Mouse (Mus musculus) myocyte (in vitro differentiated cells): ENCODE results near the gene Pir. TPM values are rescaled to one million over a fixed set of nuclear protein-coding genes. Genes with fewer than 3 reads are reported as not detected.

ENCODE experiments used
- H3K27me3 ChIP-seq: one replicate; pipeline ENCODE4 v1.6.1; 2011; ENCODE audit not compliant: control insufficient read depth, insufficient read depth, insufficient read length
- H3K36me3 ChIP-seq: one replicate; pipeline ENCODE4 v1.6.1; 2011; ENCODE audit not compliant: control insufficient read depth, insufficient read depth
- H3K4me2 ChIP-seq: one replicate; pipeline ENCODE4 v1.6.1; 2011; ENCODE audit warnings: low read depth, control low read depth
- H3K4me3 ChIP-seq: one replicate; pipeline ENCODE4 v1.5.1; 2011; ENCODE audit warnings: mild to moderate bottlenecking, control low read depth, moderate library complexity
- H3K79me2 ChIP-seq: one replicate; pipeline ENCODE4 v1.6.1; 2011; ENCODE audit not compliant: control insufficient read depth, insufficient read depth
- H3ac ChIP-seq: one replicate; pipeline ENCODE4 v1.6.1; 2011; ENCODE audit not compliant: control insufficient read depth, insufficient read length
- CEBPB ChIP-seq: IDR thresholded peaks from 2 replicates; pipeline ENCODE4 v1.6.1; 2011; ENCODE audit warnings: mild to moderate bottlenecking, moderate library complexity; ENCODE audit not compliant: poor library complexity, insufficient read depth, severe bottlenecking
- E2F4 ChIP-seq: IDR thresholded peaks from one replicate; pipeline ENCODE4 v1.6.1; 2011; ENCODE audit warnings: mild to moderate bottlenecking, control low read depth, moderate library complexity; ENCODE audit not compliant: insufficient read depth
- MAX ChIP-seq: IDR thresholded peaks from one replicate; pipeline ENCODE4 v1.6.1; 2011; ENCODE audit warnings: low read depth, mild to moderate bottlenecking, control low read depth
- MYOD1 ChIP-seq, 3 experiments: IDR thresholded peaks; one replicate each; pipeline ENCODE4 v1.6.1; 2011; ENCODE audit warnings: control low read depth in 2 of 3, low read depth in 2 of 3, mild to moderate bottlenecking in 2 of 3, moderate library complexity in 1 of 3; ENCODE audit not compliant: insufficient read length in 2 of 3, control insufficient read depth in 1 of 3
- MYOG ChIP-seq, 3 experiments: IDR thresholded peaks; one replicate each; pipeline ENCODE4 v1.6.1; 2011; ENCODE audit warnings: control low read depth in 2 of 3, low read depth in 2 of 3, mild to moderate bottlenecking in 2 of 3; ENCODE audit not compliant: insufficient read length in 2 of 3, control insufficient read depth in 1 of 3, insufficient read depth in 1 of 3
- POLR2A ChIP-seq: IDR thresholded peaks from one replicate; pipeline ENCODE4 v1.6.1; 2011; ENCODE audit warnings: low read depth, mild to moderate bottlenecking, control low read depth, moderate library complexity; ENCODE audit not compliant: insufficient read length
- POLR2AphosphoS2 ChIP-seq: IDR thresholded peaks from one replicate; pipeline ENCODE4 v1.6.1; 2011; ENCODE audit warnings: low read depth, control low read depth; ENCODE audit not compliant: insufficient read length
- REST ChIP-seq: IDR thresholded peaks from one replicate; pipeline ENCODE4 v1.6.1; 2011; ENCODE audit warnings: mild to moderate bottlenecking, control low read depth, moderate library complexity; ENCODE audit not compliant: insufficient read depth, insufficient read length
- SRF ChIP-seq: IDR thresholded peaks from one replicate; pipeline ENCODE4 v1.6.1; 2011; ENCODE audit warnings: low read depth; ENCODE audit not compliant: control insufficient read depth, insufficient read length
- TCF12 ChIP-seq: IDR thresholded peaks from one replicate; pipeline ENCODE4 v1.6.1; 2011; ENCODE audit warnings: mild to moderate bottlenecking, control low read depth; ENCODE audit not compliant: poor library complexity, insufficient read depth, severe bottlenecking
- TCF3 ChIP-seq: IDR thresholded peaks from one replicate; pipeline ENCODE4 v1.6.1; 2011; ENCODE audit warnings: low read depth, control low read depth; ENCODE audit not compliant: insufficient read length
- USF1 ChIP-seq: IDR thresholded peaks from one replicate; pipeline ENCODE4 v1.6.1; 2011; ENCODE audit warnings: low read depth, mild to moderate bottlenecking, control low read depth, moderate library complexity
- polyA plus RNA-seq: library from polyadenylated mRNA; unstranded; fragments of >200 nt; fragmentation: generic; extraction: Trizol; gene quantifications from one replicate; pipeline ENCODE4 v1.2.1, GENCODE M21; 2012; ENCODE audit warnings: missing spikeins

Gene Pir
- polyA plus RNA-seq, 1 experiment = 6.0 TPM

DNA sequence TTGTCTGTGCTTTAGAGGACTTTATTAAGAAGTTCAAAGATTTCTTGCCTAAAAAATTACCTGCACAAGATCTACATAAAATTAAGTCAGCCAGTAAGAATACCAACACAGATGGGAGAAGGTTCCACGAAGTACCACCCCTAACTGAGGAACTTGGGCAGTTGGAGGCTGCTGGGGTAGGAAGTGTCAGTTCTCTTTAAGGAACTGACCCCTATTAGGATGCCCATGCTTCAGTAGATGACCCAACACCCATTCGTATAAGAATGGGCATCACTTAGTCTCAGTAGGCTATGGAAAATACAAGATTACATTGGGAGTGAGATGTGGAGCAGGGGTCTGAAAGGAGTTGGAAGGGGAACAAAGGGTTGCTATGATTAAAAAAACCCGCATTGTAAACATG lies 1.4 kb downstream of the Pir start:
- no peak overlapping the region for H3K4me3 ChIP-seq
- peak overlapping the region; percentile 77 for H3K4me2 ChIP-seq
- H3K79me2 ChIP-seq = no peaks in the 10 kb centered on the region
- no peaks in the 10 kb centered on the region for H3K27me3 ChIP-seq
- H3K36me3 ChIP-seq = no peaks in the 10 kb centered on the region
- H3ac ChIP-seq = no peak overlapping the region
- TF ChIP-seq POLR2A (no peak), CEBPB (no peak), USF1 (no peak), MYOD1 (IDR thresholded peaks at IDR 0.05; ENCODE audit: control insufficient read depth in 1 of 3, insufficient read length in 2 of 3, low read depth in 2 of 3) (no peak), SRF (no peak), POLR2AphosphoS2 (no peak), MYOG (IDR thresholded peaks at IDR 0.05; ENCODE audit: control insufficient read depth in 1 of 3, insufficient read depth in 1 of 3, insufficient read length in 2 of 3, low read depth in 2 of 3) (no peak), REST (no peak), E2F4 (no peak), MAX (no peak), TCF3 (no peak)

DNA sequence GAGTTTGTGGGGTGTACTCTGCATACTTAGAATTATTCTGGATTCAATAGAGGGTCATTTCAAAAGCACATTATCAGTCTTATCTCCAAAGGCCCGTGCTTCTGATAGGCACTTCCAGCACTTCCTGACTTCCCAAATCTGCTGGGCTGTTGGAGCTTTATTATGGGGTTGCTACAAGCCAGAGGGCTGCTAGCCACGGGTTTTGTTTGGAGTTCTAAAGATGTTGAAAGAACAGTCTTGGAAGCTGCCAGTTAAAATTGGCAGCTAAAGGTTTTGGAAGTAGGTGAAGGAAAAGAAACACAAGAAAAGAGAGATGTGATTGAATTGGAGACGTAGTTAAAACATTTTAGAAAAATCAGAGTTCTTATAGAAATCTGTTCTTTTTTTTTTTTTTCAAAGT lies 6.4 kb downstream of the Pir start:
- Histone ChIP-seq H3ac (no peak overlapping the region), H3K79me2 (no peaks in the 10 kb centered on the region), H3K4me2 (no peak overlapping the region), H3K27me3 (no peaks in the 10 kb centered on the region), H3K36me3 (no peaks in the 10 kb centered on the region), H3K4me3 (no peak overlapping the region)
- TF ChIP-seq E2F4 = no peak
- TF ChIP-seq POLR2A = no peak
- no peak for TF ChIP-seq MAX
- no peak for TF ChIP-seq MYOD1 (IDR thresholded peaks at IDR 0.05; ENCODE audit: control insufficient read depth in 1 of 3, insufficient read length in 2 of 3, low read depth in 2 of 3)
- no peak for TF ChIP-seq TCF12
- no peak for TF ChIP-seq REST
- no peak for TF ChIP-seq MYOG (IDR thresholded peaks at IDR 0.05; ENCODE audit: control insufficient read depth in 1 of 3, insufficient read depth in 1 of 3, insufficient read length in 2 of 3, low read depth in 2 of 3)
- no peak for TF ChIP-seq USF1
- no peak for TF ChIP-seq SRF
- no peak for TF ChIP-seq CEBPB
- TF ChIP-seq POLR2AphosphoS2 = no peak
- no peak for TF ChIP-seq TCF3

DNA sequence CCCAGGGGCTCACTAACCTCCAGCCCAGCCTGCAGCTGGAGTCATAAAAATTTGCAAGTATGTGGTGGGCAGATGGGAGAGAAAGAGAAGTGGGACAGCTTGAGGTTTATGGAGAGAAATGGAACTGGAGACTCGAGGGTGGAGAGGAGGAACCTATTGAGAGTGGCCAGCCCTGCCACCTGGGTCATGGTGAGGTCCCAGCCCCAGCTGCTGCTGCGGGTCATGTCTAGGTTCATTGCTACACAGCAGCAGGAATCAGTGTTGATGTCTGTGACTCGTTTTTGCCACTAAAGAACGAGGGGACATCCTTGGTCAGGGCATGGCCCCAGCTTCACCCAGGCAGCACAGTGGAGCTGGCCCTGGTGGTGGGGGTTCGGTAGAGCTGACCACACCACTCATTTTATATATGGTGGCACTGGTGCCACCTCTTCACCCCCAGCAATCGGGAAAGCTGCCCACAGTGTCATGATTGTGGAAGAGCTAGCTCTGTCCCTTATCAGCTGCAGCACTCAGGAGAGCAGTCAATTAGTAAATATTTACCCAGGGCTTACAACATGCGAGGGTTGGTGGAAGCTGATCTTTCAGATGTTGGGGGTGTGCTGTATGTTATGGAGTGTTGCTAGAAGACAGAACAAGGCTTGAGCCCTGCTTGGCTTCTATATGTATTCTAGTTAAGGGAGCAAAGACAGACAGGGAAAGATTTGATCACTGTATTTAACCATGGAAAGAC lies 11.9 kb downstream of the Pir start:
- Histone ChIP-seq H3K27me3 (no peaks in the 10 kb centered on the region), H3K36me3 (no peaks in the 10 kb centered on the region), H3K4me3 (no peak overlapping the region), H3K4me2 (no peak overlapping the region), H3ac (no peak overlapping the region), H3K79me2 (no peaks in the 10 kb centered on the region)
- TF ChIP-seq POLR2A (no peak), USF1 (no peak), MYOD1 (IDR thresholded peaks at IDR 0.05; ENCODE audit: control insufficient read depth in 1 of 3, insufficient read length in 2 of 3, low read depth in 2 of 3) (no peak), POLR2AphosphoS2 (no peak), REST (no peak), TCF12 (no peak), SRF (no peak), MYOG (IDR thresholded peaks at IDR 0.05; ENCODE audit: control insufficient read depth in 1 of 3, insufficient read depth in 1 of 3, insufficient read length in 2 of 3, low read depth in 2 of 3) (no peak), TCF3 (no peak), CEBPB (no peak), E2F4 (no peak), MAX (no peak)

DNA sequence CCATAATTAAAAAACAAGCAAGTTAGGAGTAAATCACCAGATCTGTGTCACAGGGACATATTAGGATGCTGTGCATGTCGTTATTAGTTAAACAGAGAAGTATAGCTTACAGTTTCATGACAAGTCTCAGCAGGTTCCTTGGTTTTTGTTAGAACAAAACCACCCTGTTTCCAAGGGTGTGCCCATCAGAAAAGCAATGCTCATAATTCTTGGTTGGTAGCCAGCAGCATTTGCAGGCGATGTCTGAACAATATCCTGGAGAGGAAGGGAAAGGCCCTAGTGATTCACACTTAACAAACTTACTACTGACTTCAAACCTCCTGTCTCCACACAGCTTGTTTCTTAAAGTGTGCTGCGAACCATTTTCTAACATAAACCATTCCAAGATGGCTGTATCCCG lies 14.6 kb downstream of the Pir start:
- H3K79me2 ChIP-seq = no peaks in the 10 kb centered on the region
- no peaks in the 10 kb centered on the region for H3K27me3 ChIP-seq
- H3K4me2 ChIP-seq = no peak overlapping the region
- TF ChIP-seq SRF (no peak), MYOG (IDR thresholded peaks at IDR 0.05; ENCODE audit: control insufficient read depth in 1 of 3, insufficient read depth in 1 of 3, insufficient read length in 2 of 3, low read depth in 2 of 3) (no peak), TCF12 (no peak), E2F4 (no peak), TCF3 (no peak), CEBPB (no peak), USF1 (no peak)
- H3K36me3 ChIP-seq = no peaks in the 10 kb centered on the region
- no peak overlapping the region for H3K4me3 ChIP-seq
- H3ac ChIP-seq = no peak overlapping the region
